Mouse (Mus musculus) olfactory bulb, adult 2 months (tissue): ENCODE results near the gene Sema4a.

Experiments
- CTCF ChIP-seq: fragments of 200-500 bp; IDR thresholded peaks from 2 replicates; pipeline ENCODE4 v1.5.1; 2012; ENCODE audit warnings: low read depth, mild to moderate bottlenecking, low read length, moderate library complexity; ENCODE audit not compliant: insufficient read depth
- POLR2A ChIP-seq: fragments of 200-500 bp; IDR thresholded peaks from 2 replicates; pipeline ENCODE4 v1.6.1; 2012; ENCODE audit warnings: mild to moderate bottlenecking, low read depth, low read length, moderate library complexity; ENCODE audit not compliant: insufficient read depth

DNA sequence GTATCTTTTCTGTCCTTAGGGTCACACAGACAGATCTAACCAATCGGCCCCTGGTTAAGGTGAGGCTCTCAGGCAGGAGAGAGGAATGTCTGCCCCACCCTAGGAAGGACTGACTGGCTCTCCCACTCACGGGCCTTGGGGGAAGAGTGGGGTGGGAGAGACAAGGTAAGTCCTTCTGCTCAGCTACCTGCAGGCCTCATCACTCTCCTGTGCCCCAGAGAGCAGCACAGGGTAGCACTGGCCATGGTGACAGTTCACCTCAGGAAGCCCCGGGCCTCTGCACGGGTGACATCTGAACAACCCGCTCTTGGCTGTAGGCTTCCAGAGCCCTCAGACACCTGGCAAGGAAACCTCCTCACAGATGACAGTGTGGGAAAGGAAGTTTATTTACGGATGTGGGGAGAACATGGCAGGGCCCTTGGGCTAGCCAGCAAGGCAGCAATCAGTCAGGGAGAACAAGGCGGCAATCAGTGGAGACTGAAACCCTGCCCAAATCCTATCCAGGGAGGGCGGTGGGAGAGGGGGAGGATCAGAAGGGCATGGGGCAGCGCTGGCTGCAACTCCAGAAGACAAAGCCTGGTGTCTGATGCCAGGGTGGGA is 67.1 kb downstream of the Sema4a start:
- no peak for TF ChIP-seq POLR2A
- no peak for TF ChIP-seq CTCF
